Mouse (Mus musculus) hindbrain, embryonic 16.5 days (tissue): Measurements from ENCODE around the gene Map4k2. TPM values are rescaled to one million over a fixed set of nuclear protein-coding genes. Genes with fewer than 3 reads are reported as not detected.

ENCODE experiments used
- ATAC-seq: fragments of 200-750 bp; cut with Nextera tagmentation; 2 replicates; pipeline ENCODE4 v1.8.0; 2017; ENCODE audit warnings: moderate TSS enrichment, moderate library complexity
- H3K27ac ChIP-seq: fragments of 300-500 bp; sonication (generic); 2 replicates; pipeline ENCODE4 v1.5.1; 2014; ENCODE audit warnings: low read depth, mild to moderate bottlenecking, control low read depth, low read length, moderate library complexity
- H3K27me3 ChIP-seq: fragments of 300-500 bp; sonication (generic); replicated peaks from 2 replicates; pipeline ENCODE4 v1.6.1; 2014; ENCODE audit warnings: low read length; ENCODE audit not compliant: control insufficient read depth, insufficient read depth
- H3K36me3 ChIP-seq: fragments of 300-500 bp; sonication (generic); 2 replicates; pipeline ENCODE4 v1.6.1; 2014; ENCODE audit warnings: mild to moderate bottlenecking, low read length, moderate library complexity, mixed read lengths; ENCODE audit not compliant: control insufficient read depth, insufficient read depth
- H3K4me1 ChIP-seq: fragments of 300-500 bp; sonication (generic); 2 replicates; pipeline ENCODE4 v1.6.1; 2014; ENCODE audit warnings: low read depth, low read length; ENCODE audit not compliant: control insufficient read depth, insufficient read depth
- H3K4me2 ChIP-seq: fragments of 300-500 bp; sonication (generic); 2 replicates; pipeline ENCODE4 v1.6.1; 2014; ENCODE audit warnings: mild to moderate bottlenecking, low read length, control low read depth, moderate library complexity
- H3K4me3 ChIP-seq: fragments of 300-500 bp; sonication (generic); 2 replicates; pipeline ENCODE4 v1.5.1; 2014; ENCODE audit warnings: mild to moderate bottlenecking, low read length, control low read depth, moderate library complexity
- H3K9ac ChIP-seq: fragments of 300-500 bp; sonication (generic); 2 replicates; pipeline ENCODE4 v1.6.1; 2014; ENCODE audit warnings: low read depth, mild to moderate bottlenecking, control low read depth, low read length, moderate library complexity
- H3K9me3 ChIP-seq: fragments of 300-500 bp; sonication (generic); 2 replicates; pipeline ENCODE4 v1.6.1; 2014; ENCODE audit warnings: mild to moderate bottlenecking, low read length, moderate library complexity; ENCODE audit not compliant: control insufficient read depth
- WGBS: fragments of 180-500 bp; shearing (Covaris S2); extraction: QIAGEN DNeasy Blood & Tissue Kit; methylation state at CpG from one replicate; pipeline ENCODE4 v1.1.7; 2014; 5-methylcytosine and 5-hydroxymethylcytosine counted together
- polyA plus RNA-seq: library from polyadenylated mRNA; unstranded; fragments of >200 nt; fragmentation: Nextera tagmentation; extraction: Ambion mirVana; gene quantifications from 2 replicates; pipeline ENCODE4 v1.2.1, GENCODE M21; 2015

Gene Map4k2
- polyA plus RNA-seq, 1 experiment from 2014 or later, result 19.6 TPM

DNA sequence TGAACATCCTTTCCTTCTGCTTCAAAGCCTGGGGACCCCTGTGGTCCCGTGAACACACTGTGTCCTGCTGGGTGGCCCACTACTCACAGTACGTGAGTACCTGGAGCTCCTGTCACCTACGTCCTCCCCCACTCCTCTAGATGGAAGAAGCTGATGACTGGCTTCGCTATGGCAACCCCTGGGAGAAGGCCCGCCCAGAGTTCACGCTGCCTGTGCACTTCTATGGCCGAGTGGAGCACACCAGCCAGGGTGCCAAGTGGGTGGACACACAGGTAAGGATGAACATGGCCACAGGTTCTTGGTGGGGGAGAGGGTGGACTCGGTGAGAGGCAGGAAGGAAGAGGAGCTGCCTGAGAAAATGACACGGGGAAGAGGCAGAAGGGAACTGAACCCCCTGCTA is 45.3 kb downstream of the Map4k2 start:
- ATAC-seq, result no peak
- no peak overlapping the region for H3K27ac ChIP-seq

GRCm38 (mm10) chr19:6388006-6388405 is 47.1 kb downstream of the Map4k2 start:
- no peak overlapping the region for H3K4me3 ChIP-seq
- no peak overlapping the region for H3K4me2 ChIP-seq

More for the DNA sequence above, 45.3 kb downstream of the Map4k2 start:
- Histone ChIP-seq H3K9ac (no peak overlapping the region), H3K36me3 (no peaks in the 10 kb centered on the region), H3K4me2 (no peak overlapping the region), H3K4me1 (0 out of 2 replicates have a peak, but pooled peaks cover 8% of the 10 kb centered on the region), H3K4me3 (no peak overlapping the region), H3K27me3 (no peaks in the 10 kb centered on the region), H3K9me3 (no peaks in the 10 kb centered on the region)
- WGBS, result 64% methylated on average over 9 of the region's 9 CpGs

DNA sequence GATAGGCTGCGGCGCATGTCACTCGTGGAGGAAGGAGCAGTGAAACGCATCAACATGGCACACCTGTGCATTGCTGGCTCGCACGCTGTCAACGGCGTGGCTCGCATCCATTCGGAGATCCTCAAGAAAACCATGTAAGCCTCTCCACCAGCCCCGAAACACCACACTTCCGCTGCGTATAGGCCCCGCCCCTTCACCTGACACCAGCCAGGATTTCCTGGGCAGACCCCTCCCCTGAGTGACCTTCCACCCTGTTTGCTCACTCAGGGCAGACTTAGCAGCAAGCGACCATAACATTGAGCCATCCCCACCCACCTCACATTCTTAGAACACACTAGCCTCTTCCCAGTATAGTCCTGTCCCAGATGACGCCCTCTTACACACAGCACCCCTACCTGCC is 48.9 kb downstream of the Map4k2 start:
- H3K27ac ChIP-seq, result no peak overlapping the region
- peak overlapping the region; percentile 35 for H3K4me3 ChIP-seq
- 11% methylated on average over 16 of the region's 16 CpGs for WGBS
- no peaks in the 10 kb centered on the region for H3K36me3 ChIP-seq
- peak overlapping the region; percentile 56 for H3K9ac ChIP-seq
- H3K4me1 ChIP-seq, result 0 out of 2 replicates have a peak, but pooled peaks cover 2% of the 10 kb centered on the region
- peak; percentile 55 for ATAC-seq
- H3K27me3 ChIP-seq, result no peaks in the 10 kb centered on the region
- H3K9me3 ChIP-seq, result no peaks in the 10 kb centered on the region
- H3K4me2 ChIP-seq, result peak overlapping the region; percentile 64

More at GRCm38 (mm10) chr19:6388006-6388405, 47.1 kb downstream of the Map4k2 start:
- 78% methylated on average over 13 of the region's 13 CpGs for WGBS
- ATAC-seq, result no peak
- Histone ChIP-seq H3K27me3 (no peaks in the 10 kb centered on the region), H3K9me3 (no peaks in the 10 kb centered on the region), H3K9ac (no peak overlapping the region), H3K4me1 (0 out of 2 replicates have a peak, but pooled peaks cover 8% of the 10 kb centered on the region), H3K36me3 (no peaks in the 10 kb centered on the region), H3K27ac (no peak overlapping the region)

DNA sequence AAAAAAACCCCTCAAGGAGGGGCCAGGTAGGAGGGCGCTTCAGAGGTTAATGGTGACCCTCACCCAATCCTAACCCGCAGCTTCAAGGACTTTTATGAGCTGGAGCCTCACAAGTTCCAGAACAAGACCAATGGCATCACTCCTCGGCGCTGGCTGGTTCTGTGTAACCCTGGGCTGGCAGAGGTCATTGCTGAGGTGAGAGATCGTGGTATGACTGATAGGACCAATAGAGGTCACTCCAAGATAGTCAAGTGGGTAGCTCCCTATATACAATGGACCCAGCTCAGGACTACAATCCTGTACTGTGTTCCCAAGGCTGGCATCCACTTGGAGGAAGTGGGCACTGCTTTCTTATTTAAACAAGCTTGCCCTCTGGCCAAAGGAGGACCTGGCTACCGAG is 49.3 kb downstream of the Map4k2 start:
- no peak overlapping the region for H3K27ac ChIP-seq
- ATAC-seq, result no peak
- H3K27me3 ChIP-seq, result no peaks in the 10 kb centered on the region
- H3K9ac ChIP-seq, result peak overlapping the region; percentile 56; the same call in 1 of the 2 replicates
- H3K4me1 ChIP-seq, result 0 out of 2 replicates have a peak, but pooled peaks cover 2% of the 10 kb centered on the region
- no peak overlapping the region for H3K4me3 ChIP-seq
- H3K4me2 ChIP-seq, result peak overlapping the region; percentile 64
- H3K9me3 ChIP-seq, result no peaks in the 10 kb centered on the region
- 73% methylated on average over 6 of the region's 6 CpGs for WGBS
- no peaks in the 10 kb centered on the region for H3K36me3 ChIP-seq

DNA sequence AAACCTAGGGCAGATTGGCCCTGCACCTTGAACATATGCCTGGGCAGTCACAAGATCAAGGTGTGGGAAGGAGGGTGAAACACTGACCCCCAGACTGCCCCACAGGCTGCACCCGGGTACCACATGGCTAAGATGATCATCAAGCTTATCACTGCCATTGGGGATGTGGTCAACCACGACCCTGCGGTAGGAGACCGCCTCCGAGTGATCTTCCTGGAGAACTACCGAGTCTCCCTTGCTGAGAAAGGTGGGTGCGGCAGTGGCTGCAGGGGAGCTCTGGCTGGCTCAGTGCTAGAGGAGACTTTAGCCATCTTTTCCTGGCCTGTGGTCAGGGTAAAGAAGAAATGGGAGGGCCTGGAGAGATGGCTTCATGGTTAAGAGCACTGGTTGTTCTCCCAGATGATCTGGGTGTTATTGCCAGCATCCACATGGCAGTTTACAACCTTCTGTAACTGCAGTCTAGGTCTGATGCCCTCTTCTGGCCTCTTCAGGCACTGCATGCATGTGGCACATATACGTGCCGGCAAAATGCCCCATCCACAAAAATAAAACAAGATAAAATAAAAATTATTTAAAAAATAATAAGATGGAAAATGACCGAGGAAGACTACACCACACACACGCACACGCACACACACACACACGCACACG is 51.9 kb downstream of the Map4k2 start:
- no peak for ATAC-seq
- no peaks in the 10 kb centered on the region for H3K27me3 ChIP-seq
- H3K4me3 ChIP-seq, result no peak overlapping the region
- no peak overlapping the region for H3K4me2 ChIP-seq
- H3K27ac ChIP-seq, result no peak overlapping the region
- H3K36me3 ChIP-seq, result no peaks in the 10 kb centered on the region
- WGBS, result 95% methylated on average over 14 of the region's 14 CpGs
- H3K9ac ChIP-seq, result no peak overlapping the region
- H3K9me3 ChIP-seq, result no peaks in the 10 kb centered on the region
- H3K4me1 ChIP-seq, result 0 out of 2 replicates have a peak, but pooled peaks cover 2% of the 10 kb centered on the region

- Histone ChIP-seq H3K27me3 (no peaks in the 10 kb centered on the region), H3K9ac (no peak overlapping the region), H3K4me3 (no peak overlapping the region), H3K27ac (no peak overlapping the region), H3K9me3 (no peaks in the 10 kb centered on the region), H3K4me2 (no peak overlapping the region), H3K36me3 (no peaks in the 10 kb centered on the region), H3K4me1 (0 out of 2 replicates have a peak, but pooled peaks cover 2% of the 10 kb centered on the region)
- ATAC-seq, result no peak
- 95% methylated on average over 16 of the region's 16 CpGs for WGBS
Observed at GRCm38 (mm10) chr19:6393637-6394036, 52.7 kb downstream of the Map4k2 start.

GRCm38 (mm10) chr19:6396237-6396636 is 55.3 kb downstream of the Map4k2 start:
- Histone ChIP-seq H3K27me3 (no peaks in the 10 kb centered on the region), H3K4me3 (no peak overlapping the region), H3K36me3 (no peaks in the 10 kb centered on the region), H3K9ac (no peak overlapping the region), H3K27ac (no peak overlapping the region), H3K9me3 (no peaks in the 10 kb centered on the region), H3K4me1 (peaks cover 13% of the 10 kb centered on the region), H3K4me2 (no peak overlapping the region)
- WGBS, result 82% methylated on average over 5 of the region's 5 CpGs
- ATAC-seq, result no peak

GRCm38 (mm10) chr19:6397582-6398249 is 56.8 kb downstream of the Map4k2 start:
- no peak overlapping the region for H3K9ac ChIP-seq
- H3K27ac ChIP-seq, result no peak overlapping the region
- no peak overlapping the region for H3K4me3 ChIP-seq
- no peaks in the 10 kb centered on the region for H3K27me3 ChIP-seq
- H3K4me1 ChIP-seq, result peaks cover 24% of the 10 kb centered on the region
- no peak for ATAC-seq
- 83% methylated on average over 22 of the region's 22 CpGs for WGBS
- peak overlapping the region; percentile 99; the same call in 1 of the 2 replicates for H3K4me2 ChIP-seq
- H3K9me3 ChIP-seq, result no peaks in the 10 kb centered on the region
- no peaks in the 10 kb centered on the region for H3K36me3 ChIP-seq
